Mouse (Mus musculus) heart, postnatal 0 days (tissue): ENCODE measurements around the gene Palm2. TPM values are rescaled to one million over a fixed set of nuclear protein-coding genes. Genes with fewer than 3 reads are reported as not detected.
A peak's percentile ranks its signal among the peaks of the same experiment; 100 is the strongest.

Experiments used
- ATAC-seq: fragments of 200-750 bp; cut with Nextera tagmentation; 2 replicates; pipeline ENCODE4 v1.8.0; 2017; ENCODE audit warnings: low read depth, moderate number of reproducible peaks, moderate library complexity; ENCODE audit not compliant: insufficient read depth
- DNase-seq: peaks from one replicate; pipeline ENCODE4 v3.0.0-alpha.2; 2016; ENCODE audit warnings: low spot score
- H3K27ac ChIP-seq: fragments of 300-500 bp; sonication (generic); 2 replicates; pipeline ENCODE4 v1.5.1; 2014; ENCODE audit warnings: low read depth, mild to moderate bottlenecking
- H3K27me3 ChIP-seq: fragments of 300-500 bp; sonication (generic); 2 replicates; pipeline ENCODE4 v1.6.1; 2014; ENCODE audit warnings: low read length, mixed read lengths; ENCODE audit not compliant: control insufficient read depth, insufficient read depth
- H3K36me3 ChIP-seq: fragments of 300-500 bp; sonication (generic); replicated peaks from 2 replicates; pipeline ENCODE4 v1.6.1; 2014; ENCODE audit warnings: low read length, mixed read lengths; ENCODE audit not compliant: control insufficient read depth, insufficient read depth
- H3K4me1 ChIP-seq: fragments of 300-500 bp; sonication (generic); 2 replicates; pipeline ENCODE4 v1.6.1; 2014; ENCODE audit warnings: antibody characterized with exemption; ENCODE audit not compliant: control insufficient read depth, insufficient read depth
- H3K4me2 ChIP-seq: fragments of 300-500 bp; sonication (generic); 2 replicates; pipeline ENCODE4 v1.6.1; 2014; ENCODE audit warnings: low read depth, mild to moderate bottlenecking, low read length, moderate library complexity
- H3K4me3 ChIP-seq: fragments of 300-500 bp; sonication (generic); 2 replicates; pipeline ENCODE4 v1.5.1; 2014; ENCODE audit warnings: low read depth, low read length
- H3K9ac ChIP-seq: fragments of 300-500 bp; sonication (generic); replicated peaks from 2 replicates; pipeline ENCODE4 v1.6.1; 2014; ENCODE audit warnings: low read depth, low read length, mixed read lengths
- H3K9me3 ChIP-seq: fragments of 300-500 bp; sonication (generic); replicated peaks from 2 replicates; pipeline ENCODE4 v1.6.1; 2016; ENCODE audit warnings: low read length; ENCODE audit not compliant: control insufficient read depth
- CTCF ChIP-seq: IDR thresholded peaks from 2 replicates; pipeline ENCODE4 v1.5.1; 2016; ENCODE audit warnings: antibody characterized with exemption, control low read depth, low read depth
- EP300 ChIP-seq: IDR thresholded peaks from 2 replicates; pipeline ENCODE4 v1.6.1; 2016; ENCODE audit warnings: antibody characterized with exemption, low read depth
- whole genome bisulfite sequencing: fragments of 180-500 bp; shearing (Covaris S2); extraction: QIAGEN DNeasy Blood & Tissue Kit; methylation state at CpG from one replicate; pipeline ENCODE4 v1.1.7; 2014; 5-methylcytosine and 5-hydroxymethylcytosine counted together
- polyA plus RNA-seq: library from polyadenylated mRNA; unstranded; fragments of >200 nt; fragmentation: Nextera tagmentation; extraction: Ambion mirVana; gene quantifications from 2 replicates; pipeline ENCODE4 v1.2.1, GENCODE M21; 2015
- total RNA-seq: library from RNA; depleted of rRNA; stranded (reverse); fragments of >200 nt; gene quantifications from 2 replicates; pipeline ENCODE4 v1.2.3, GENCODE M21; 2014; ENCODE audit warnings: low replicate concordance

Palm2 gene
- total and polyA plus RNA-seq, 2 experiments from 2014 or later: 6.6 to 12.6 TPM

GRCm38 (mm10) chr4:57632386-57632785, 198.3 kb downstream of the Palm2 start:
- Histone ChIP-seq H3K9ac (no peak overlapping the region), H3K36me3 (no peaks in the 10 kb centered on the region), H3K27me3 (no peaks in the 10 kb centered on the region), H3K9me3 (no peaks in the 10 kb centered on the region), H3K4me1 (peaks cover 47% of the 10 kb centered on the region), H3K27ac (peak overlapping the region; percentile 46; the same call in 1 of the 2 replicates), H3K4me2 (no peak overlapping the region), H3K4me3 (no peak overlapping the region)
- DNase-seq (no peak), ATAC-seq (no peak)
- 38% methylated on average over 5 of the region's 5 CpGs for WGBS
- no peak for TF ChIP-seq CTCF
- TF ChIP-seq EP300: no peak

GRCm38 (mm10) chr4:57633052-57633451, 199.0 kb downstream of the Palm2 start:
- peak overlapping the region; percentile 46; the same call in 1 of the 2 replicates for H3K27ac ChIP-seq
- no peak overlapping the region for H3K4me2 ChIP-seq
- no peaks in the 10 kb centered on the region for H3K9me3 ChIP-seq
- no peaks in the 10 kb centered on the region for H3K36me3 ChIP-seq
- no peaks in the 10 kb centered on the region for H3K27me3 ChIP-seq
- H3K9ac ChIP-seq: no peak overlapping the region
- no peak for TF ChIP-seq CTCF
- no peak for TF ChIP-seq EP300
- ATAC-seq (no peak), DNase-seq (no peak)
- 88% methylated on average over 7 of the region's 7 CpGs for WGBS
- no peak overlapping the region for H3K4me3 ChIP-seq
- H3K4me1 ChIP-seq: peaks cover 47% of the 10 kb centered on the region

GRCm38 (mm10) chr4:57634956-57635355, 200.9 kb downstream of the Palm2 start:
- WGBS: 42% methylated on average over 1 of the region's 1 CpGs
- DNase-seq (peak; percentile 53), ATAC-seq (peak; percentile 59; the same call in 1 of the 2 replicates)
- H3K4me2 ChIP-seq: no peak overlapping the region
- H3K9me3 ChIP-seq: no peaks in the 10 kb centered on the region
- no peaks in the 10 kb centered on the region for H3K36me3 ChIP-seq
- peaks cover 50% of the 10 kb centered on the region for H3K4me1 ChIP-seq
- H3K9ac ChIP-seq: no peak overlapping the region
- H3K27ac ChIP-seq: peak overlapping the region; percentile 54
- TF ChIP-seq EP300: no peak
- no peaks in the 10 kb centered on the region for H3K27me3 ChIP-seq
- no peak overlapping the region for H3K4me3 ChIP-seq

GRCm38 (mm10) chr4:57636782-57637482, 202.9 kb downstream of the Palm2 start:
- Histone ChIP-seq H3K4me3 (no peak overlapping the region), H3K27me3 (no peaks in the 10 kb centered on the region), H3K4me2 (no peak overlapping the region), H3K4me1 (peaks cover 50% of the 10 kb centered on the region), H3K27ac (no peak overlapping the region), H3K9me3 (no peaks in the 10 kb centered on the region), H3K9ac (0 out of 2 replicates have a peak overlapping the region, but pooled peaks have one; percentile 8), H3K36me3 (no peaks in the 10 kb centered on the region)
- TF ChIP-seq CTCF: no peak
- TF ChIP-seq EP300: no peak
- no peak for DNase-seq
- 58% methylated on average over 9 of the region's 9 CpGs for WGBS
- ATAC-seq: no peak

GRCm38 (mm10) chr4:57637636-57638386, 203.8 kb downstream of the Palm2 start:
- peak overlapping the region; percentile 59; the same call in 1 of the 2 replicates for H3K9ac ChIP-seq
- H3K27ac ChIP-seq: peak overlapping the region; percentile 43
- DNase-seq (no peak), ATAC-seq (no peak)
- H3K4me2 ChIP-seq: peak overlapping the region; percentile 59
- no peaks in the 10 kb centered on the region for H3K27me3 ChIP-seq
- no peaks in the 10 kb centered on the region for H3K9me3 ChIP-seq
- H3K4me3 ChIP-seq: peak overlapping the region; percentile 28
- H3K36me3 ChIP-seq: no peaks in the 10 kb centered on the region
- 23% methylated on average over 24 of the region's 24 CpGs for WGBS
- peaks cover 42% of the 10 kb centered on the region for H3K4me1 ChIP-seq
- TF ChIP-seq CTCF (no peak), EP300 (no peak)
